Mouse (Mus musculus): ENCODE data around the gene Dydc2. TPM values are rescaled to one million over a fixed set of nuclear protein-coding genes. Genes with fewer than 3 reads are reported as not detected.

Gene Dydc2
- polyA plus RNA-seq, 1 experiment, result not detected

DNA sequence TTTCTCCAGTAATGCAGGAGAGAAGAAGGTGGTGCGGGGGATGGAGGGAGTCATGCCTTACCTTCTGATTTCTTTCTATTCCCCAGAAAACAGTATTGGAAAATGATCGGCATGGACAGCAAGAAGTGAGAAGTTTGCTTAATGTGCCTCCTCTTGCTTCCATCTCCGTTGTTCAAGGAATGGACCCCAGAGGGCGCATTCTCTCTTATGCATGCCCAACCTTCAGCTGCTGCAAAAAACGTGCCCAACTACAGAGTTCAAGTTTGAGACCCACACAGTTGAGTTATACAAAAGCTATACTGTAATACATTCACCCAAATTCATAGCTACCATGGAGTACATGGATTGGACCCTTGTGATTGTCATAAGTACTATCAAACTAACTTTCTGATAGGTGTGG, 16.5 kb downstream of the Dydc2 start:
- DNase-seq, result peak; percentile 15
- Histone ChIP-seq H3K4me3 (ENCODE audit: control insufficient read depth, insufficient read depth, low read length) (no peak overlapping the region), H3K4me1 (replicated peaks; ENCODE audit: control insufficient read depth, insufficient read depth, low read length) (no peaks in the 10 kb centered on the region), H3K36me3 (ENCODE audit: control insufficient read depth, insufficient read depth, low read length) (no peaks in the 10 kb centered on the region), H3K27me3 (ENCODE audit: control insufficient read depth, insufficient read depth, low read length) (no peaks in the 10 kb centered on the region), H3K27ac (ENCODE audit: control insufficient read depth, insufficient read depth, low read length) (no peak overlapping the region)
- WGBS, result 64% methylated on average over 5 of the region's 5 CpGs
- no peak for TF ChIP-seq POLR2A (IDR thresholded peaks at IDR 0.05; ENCODE audit: control insufficient read depth, extremely low read depth, insufficient read depth, low read length, poor library complexity)
- TF ChIP-seq CTCF (IDR thresholded peaks at IDR 0.05; ENCODE audit: borderline replicate concordance, control insufficient read depth, extremely low read depth, insufficient read depth, low read length, poor library complexity), result no peak

DNA sequence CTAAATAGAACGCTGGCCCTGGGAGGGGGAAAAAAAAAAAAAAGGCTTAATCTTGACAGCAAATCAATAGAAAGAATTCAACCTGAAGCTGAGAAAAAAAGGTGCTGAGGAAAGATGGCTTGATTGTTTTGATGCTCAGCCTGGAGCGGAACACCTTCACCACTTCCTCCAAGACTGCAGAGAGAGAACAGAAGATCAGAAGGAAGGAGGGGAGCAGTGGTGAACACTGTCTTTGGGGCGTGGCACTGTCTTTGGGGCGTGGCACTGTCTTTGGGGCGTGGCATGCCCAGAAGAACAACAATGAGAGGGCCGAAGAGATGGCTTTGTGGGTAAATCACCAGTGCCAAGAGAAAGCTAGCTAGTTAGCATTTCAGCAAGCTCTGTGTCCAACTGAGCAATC, 18.5 kb downstream of the Dydc2 start:
- no peaks in the 10 kb centered on the region for H3K27me3 ChIP-seq (ENCODE audit: control insufficient read depth, insufficient read depth, low read length)
- H3K4me3 ChIP-seq (ENCODE audit: control insufficient read depth, insufficient read depth, low read length), result no peak overlapping the region
- no peak for TF ChIP-seq POLR2A (IDR thresholded peaks at IDR 0.05; ENCODE audit: control insufficient read depth, extremely low read depth, insufficient read depth, low read length, poor library complexity)
- TF ChIP-seq CTCF (IDR thresholded peaks at IDR 0.05; ENCODE audit: borderline replicate concordance, control insufficient read depth, extremely low read depth, insufficient read depth, low read length, poor library complexity), result no peak
- no peaks in the 10 kb centered on the region for H3K36me3 ChIP-seq (ENCODE audit: control insufficient read depth, insufficient read depth, low read length)
- no peaks in the 10 kb centered on the region for H3K4me1 ChIP-seq (replicated peaks; ENCODE audit: control insufficient read depth, insufficient read depth, low read length)
- peak; percentile 13 for DNase-seq
- H3K27ac ChIP-seq (ENCODE audit: control insufficient read depth, insufficient read depth, low read length), result no peak overlapping the region
- 68% methylated on average over 6 of the region's 6 CpGs for WGBS

DNA sequence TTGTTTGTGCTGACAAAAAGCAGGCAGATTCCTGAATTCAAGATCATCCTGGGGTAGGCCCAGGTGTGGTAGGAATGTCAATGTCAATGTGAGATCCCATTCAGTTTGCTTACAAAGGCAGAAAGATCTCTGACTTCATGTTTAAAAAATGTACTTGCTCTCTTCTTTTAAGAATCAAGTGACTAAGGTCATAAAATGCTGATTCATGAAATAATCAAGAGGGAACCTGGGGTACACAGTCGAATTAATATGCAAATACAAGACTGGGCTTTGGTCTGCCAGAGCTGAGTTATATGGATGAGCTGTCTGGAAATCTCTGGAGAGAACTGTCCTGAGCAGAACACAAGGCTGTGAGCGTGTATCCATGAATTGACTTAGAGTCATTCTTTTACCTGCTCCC, 21.6 kb downstream of the Dydc2 start:
- 87% methylated on average over 2 of the region's 2 CpGs for WGBS
- H3K4me3 ChIP-seq (ENCODE audit: control insufficient read depth, insufficient read depth, low read length), result no peak overlapping the region
- no peaks in the 10 kb centered on the region for H3K27me3 ChIP-seq (ENCODE audit: control insufficient read depth, insufficient read depth, low read length)
- H3K27ac ChIP-seq (ENCODE audit: control insufficient read depth, insufficient read depth, low read length), result no peak overlapping the region
- DNase-seq, result no peak
- no peaks in the 10 kb centered on the region for H3K36me3 ChIP-seq (ENCODE audit: control insufficient read depth, insufficient read depth, low read length)
- TF ChIP-seq CTCF (IDR thresholded peaks at IDR 0.05; ENCODE audit: borderline replicate concordance, control insufficient read depth, extremely low read depth, insufficient read depth, low read length, poor library complexity) (no peak), POLR2A (IDR thresholded peaks at IDR 0.05; ENCODE audit: control insufficient read depth, extremely low read depth, insufficient read depth, low read length, poor library complexity) (no peak)
- H3K4me1 ChIP-seq (replicated peaks; ENCODE audit: control insufficient read depth, insufficient read depth, low read length), result no peaks in the 10 kb centered on the region

DNA sequence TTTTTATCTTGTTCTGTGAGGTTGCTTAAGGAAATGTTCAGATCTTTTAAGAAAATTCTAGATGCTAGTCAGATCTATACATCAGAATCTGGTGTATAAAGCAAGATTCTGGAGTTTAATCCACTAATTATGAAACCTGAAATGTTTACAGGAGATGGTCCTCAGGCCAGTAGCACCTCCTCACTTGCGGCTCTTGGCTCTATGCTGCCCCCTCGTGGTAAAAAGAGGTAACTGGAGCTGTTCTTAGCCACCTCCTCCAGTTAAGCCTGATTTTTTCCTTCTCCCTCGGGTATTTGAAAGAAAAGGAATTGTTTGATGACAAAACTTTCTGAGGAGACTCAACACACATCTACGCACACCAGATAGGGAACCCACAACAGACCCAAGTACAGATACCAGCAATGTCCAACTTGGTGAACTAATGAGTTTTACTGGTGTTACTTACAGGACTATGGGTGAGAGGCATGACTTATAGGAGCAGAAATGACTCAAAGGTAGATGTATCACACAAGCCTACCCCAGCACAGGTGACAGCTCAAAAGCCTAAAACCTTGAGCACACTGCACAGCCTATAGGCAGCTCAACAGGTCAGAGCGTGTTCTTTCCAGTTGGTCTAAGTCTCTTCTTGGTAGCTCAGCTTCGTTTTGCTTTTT, 33.7 kb downstream of the Dydc2 start:
- WGBS, result 36% methylated on average over 6 of the region's 6 CpGs
- no peak for TF ChIP-seq CTCF (IDR thresholded peaks at IDR 0.05; ENCODE audit: borderline replicate concordance, control insufficient read depth, extremely low read depth, insufficient read depth, low read length, poor library complexity)
- no peak for TF ChIP-seq POLR2A (IDR thresholded peaks at IDR 0.05; ENCODE audit: control insufficient read depth, extremely low read depth, insufficient read depth, low read length, poor library complexity)
- Histone ChIP-seq H3K36me3 (ENCODE audit: control insufficient read depth, insufficient read depth, low read length) (no peaks in the 10 kb centered on the region), H3K4me3 (ENCODE audit: control insufficient read depth, insufficient read depth, low read length) (no peak overlapping the region), H3K4me1 (replicated peaks; ENCODE audit: control insufficient read depth, insufficient read depth, low read length) (no peaks in the 10 kb centered on the region), H3K27ac (ENCODE audit: control insufficient read depth, insufficient read depth, low read length) (no peak overlapping the region), H3K27me3 (ENCODE audit: control insufficient read depth, insufficient read depth, low read length) (no peaks in the 10 kb centered on the region)
- peak; percentile 58 for DNase-seq

DNA sequence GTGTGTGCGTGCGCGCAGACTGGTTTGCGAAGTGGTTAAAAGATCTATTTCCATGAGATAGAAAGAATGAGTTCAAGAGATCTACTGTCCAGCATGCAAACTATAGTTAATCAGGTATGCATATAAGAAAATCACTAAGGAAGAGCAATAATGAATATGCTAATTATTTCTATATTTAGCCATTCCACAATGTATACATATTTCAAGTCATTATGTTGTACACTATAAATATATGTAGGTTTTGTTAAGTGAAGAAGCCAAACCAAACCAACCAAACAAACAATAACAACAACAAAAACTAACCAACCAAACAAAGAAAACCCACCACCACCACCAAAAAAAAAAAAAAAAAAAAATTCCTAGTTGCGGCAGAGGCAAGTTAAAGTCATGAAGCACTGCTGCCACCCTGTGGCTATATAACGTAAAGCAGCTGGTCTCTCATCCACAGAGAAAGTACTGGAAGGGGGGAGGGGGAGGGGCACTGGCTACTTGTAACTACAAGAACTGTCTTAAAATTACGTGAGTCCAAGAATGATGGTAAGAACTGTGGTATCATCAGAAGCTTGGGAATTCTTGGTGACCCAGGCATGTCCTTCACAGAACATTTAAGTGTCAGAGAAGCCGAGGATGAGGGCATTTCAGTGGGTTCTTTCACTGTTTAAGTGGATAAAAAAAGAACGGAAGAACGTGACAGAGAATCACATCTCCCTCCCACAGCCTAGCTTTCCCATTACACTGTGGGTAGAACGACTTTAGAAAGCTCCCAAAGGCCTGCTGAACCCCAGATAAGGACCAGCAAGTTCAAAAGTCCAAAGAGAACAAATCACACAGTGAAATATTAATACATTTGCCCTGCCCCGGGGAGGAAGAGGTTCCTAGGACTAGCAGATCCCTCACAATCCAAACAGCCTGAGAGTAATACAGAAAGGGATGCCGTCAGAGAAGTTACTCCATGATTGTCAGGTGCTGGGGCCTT, 35.6 kb downstream of the Dydc2 start:
- Histone ChIP-seq H3K4me1 (replicated peaks; ENCODE audit: control insufficient read depth, insufficient read depth, low read length) (no peaks in the 10 kb centered on the region), H3K27me3 (ENCODE audit: control insufficient read depth, insufficient read depth, low read length) (no peaks in the 10 kb centered on the region), H3K27ac (ENCODE audit: control insufficient read depth, insufficient read depth, low read length) (no peak overlapping the region), H3K36me3 (ENCODE audit: control insufficient read depth, insufficient read depth, low read length) (no peaks in the 10 kb centered on the region), H3K4me3 (ENCODE audit: control insufficient read depth, insufficient read depth, low read length) (no peak overlapping the region)
- 61% methylated on average over 13 of the region's 13 CpGs for WGBS
- no peak for TF ChIP-seq POLR2A (IDR thresholded peaks at IDR 0.05; ENCODE audit: control insufficient read depth, extremely low read depth, insufficient read depth, low read length, poor library complexity)
- TF ChIP-seq CTCF (IDR thresholded peaks at IDR 0.05; ENCODE audit: borderline replicate concordance, control insufficient read depth, extremely low read depth, insufficient read depth, low read length, poor library complexity), result no peak
- DNase-seq, result peak; percentile 68

DNA sequence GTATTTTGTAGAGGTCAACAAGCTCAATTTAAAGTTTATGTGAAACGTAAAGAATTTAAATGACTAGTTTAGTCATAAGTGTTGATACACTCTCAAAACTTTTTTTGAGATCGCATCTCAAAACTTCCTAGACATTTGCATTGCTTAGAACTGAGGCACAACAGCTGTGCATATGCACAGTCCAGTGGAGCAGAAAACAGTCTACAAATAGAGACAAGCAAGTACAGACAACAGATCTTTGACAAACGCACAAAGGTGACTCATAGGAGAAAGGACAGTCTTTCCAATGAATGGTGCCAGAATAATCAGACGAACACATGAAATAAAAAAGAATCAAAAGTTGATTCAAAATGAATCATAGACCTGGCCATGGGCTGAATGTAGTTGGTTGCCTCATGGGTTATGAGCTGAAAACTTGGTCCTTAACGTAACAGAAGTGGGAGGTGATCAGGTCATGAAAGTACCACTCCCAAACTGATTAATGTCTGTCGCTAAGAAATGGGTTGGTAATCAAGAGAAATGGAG, 38.0 kb downstream of the Dydc2 start:
- TF ChIP-seq CTCF (IDR thresholded peaks at IDR 0.05; ENCODE audit: borderline replicate concordance, control insufficient read depth, extremely low read depth, insufficient read depth, low read length, poor library complexity) (no peak), POLR2A (IDR thresholded peaks at IDR 0.05; ENCODE audit: control insufficient read depth, extremely low read depth, insufficient read depth, low read length, poor library complexity) (no peak)
- no peak for DNase-seq
- WGBS, result 94% methylated on average over 6 of the region's 6 CpGs
- no peaks in the 10 kb centered on the region for H3K27me3 ChIP-seq (ENCODE audit: control insufficient read depth, insufficient read depth, low read length)
- H3K4me1 ChIP-seq (replicated peaks; ENCODE audit: control insufficient read depth, insufficient read depth, low read length), result no peaks in the 10 kb centered on the region
- no peak overlapping the region for H3K4me3 ChIP-seq (ENCODE audit: control insufficient read depth, insufficient read depth, low read length)
- H3K36me3 ChIP-seq (ENCODE audit: control insufficient read depth, insufficient read depth, low read length), result no peaks in the 10 kb centered on the region
- H3K27ac ChIP-seq (ENCODE audit: control insufficient read depth, insufficient read depth, low read length), result no peak overlapping the region

Measured in thymus, adult 2 months (tissue).